Mouse (Mus musculus) kidney, postnatal 36 days (tissue): ENCODE measurements at regions not wholly inside any gene's neighbourhood (a gene's known extent, or its start where the extent isn't known, plus 50 kb on each side); places are given as distances from the start of the nearest gene placed in this dataset.
A peak's percentile ranks its signal among the peaks of the same experiment; 100 is the strongest.

Experiments used
- DNase-seq, 2 experiments: peaks; one replicate each; pipeline ENCODE4 v3.0.0; 2021 to 2022; ENCODE audit warnings: mixed read lengths in 2 of 2

DNA sequence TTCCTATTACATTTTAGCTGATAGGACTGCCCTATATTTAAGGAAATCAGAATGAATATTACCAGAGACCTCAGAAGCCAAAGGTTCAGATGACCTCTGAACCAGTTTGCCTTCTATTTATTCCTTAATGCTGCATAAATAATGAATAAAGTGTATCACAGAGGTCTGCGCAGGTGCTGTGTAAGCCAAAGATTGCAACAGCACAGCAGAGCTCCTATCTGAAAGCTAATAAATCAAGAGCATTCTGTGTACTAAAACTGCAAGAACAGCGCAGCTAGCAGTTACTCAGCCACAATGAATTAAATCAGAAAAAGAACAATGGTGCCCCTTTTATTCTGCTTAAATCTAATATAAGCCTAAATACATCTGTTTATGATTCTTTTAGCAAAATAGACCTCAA is 1208.5 kb downstream of the Rapgef2 start:
- DNase-seq, result no peak

DNA sequence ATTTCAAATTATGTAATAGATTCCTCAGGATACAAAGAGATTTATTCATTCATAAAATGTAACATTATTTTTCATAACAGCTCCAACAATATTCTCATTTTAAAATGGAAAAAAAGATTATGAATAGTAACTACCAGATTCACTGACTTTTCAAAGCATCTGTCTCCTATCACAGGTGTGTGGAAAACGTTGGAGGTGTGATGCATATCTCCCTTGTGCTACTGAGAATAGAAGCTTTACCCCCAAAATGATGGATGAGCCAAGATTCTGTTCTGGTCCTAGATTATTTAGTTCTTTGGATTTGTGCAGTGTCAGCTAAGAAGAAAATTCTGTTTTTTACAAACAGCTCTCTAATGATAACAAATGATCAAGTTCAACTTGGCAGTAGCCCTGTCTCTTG is 1209.0 kb downstream of the Rapgef2 start:
- DNase-seq, result no peak

DNA sequence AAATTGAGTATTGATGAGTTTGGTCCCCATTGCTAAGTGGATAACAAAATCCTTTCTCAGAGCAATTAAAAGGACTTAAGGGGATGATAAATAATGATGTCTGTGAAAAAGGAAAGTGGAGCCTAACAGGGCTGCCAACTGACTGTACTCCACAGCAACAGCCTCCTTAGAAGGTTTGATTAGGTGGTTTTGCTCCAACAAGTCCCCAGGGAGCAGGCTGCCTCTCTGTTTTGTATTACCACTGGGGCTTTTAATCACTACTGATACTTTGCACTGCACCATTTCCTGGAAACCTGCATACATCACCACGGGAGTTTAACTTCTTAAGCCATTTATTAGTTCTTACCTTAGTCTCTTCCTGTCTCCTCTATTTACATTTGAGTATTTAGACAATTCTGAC is 1213.3 kb downstream of the Rapgef2 start:
- no peak for DNase-seq

DNA sequence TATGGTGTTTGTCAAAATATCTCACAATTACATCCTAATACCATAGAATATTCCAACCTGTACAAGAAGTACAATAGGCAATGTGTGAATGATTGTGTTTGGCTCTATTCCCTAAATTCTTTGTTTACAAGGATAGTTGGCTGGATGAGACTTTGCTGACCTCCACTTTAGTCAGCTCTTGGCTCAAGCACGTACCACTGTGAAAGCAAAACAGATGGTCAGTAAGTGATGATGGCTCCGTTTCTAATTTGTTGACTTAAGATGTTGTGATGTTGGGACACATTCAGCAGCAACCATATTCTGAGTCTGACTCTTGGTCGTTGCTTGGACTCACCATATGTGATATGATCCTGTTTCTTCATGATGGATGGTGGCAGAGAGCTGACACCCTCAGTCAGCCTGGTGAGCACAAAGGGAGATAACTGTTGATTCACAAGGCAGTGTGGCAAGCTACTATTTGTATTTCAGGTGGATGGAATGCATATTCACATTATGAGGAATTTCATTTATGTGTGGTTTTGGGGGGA is 1219.1 kb downstream of the Rapgef2 start:
- DNase-seq, result no peak

DNA sequence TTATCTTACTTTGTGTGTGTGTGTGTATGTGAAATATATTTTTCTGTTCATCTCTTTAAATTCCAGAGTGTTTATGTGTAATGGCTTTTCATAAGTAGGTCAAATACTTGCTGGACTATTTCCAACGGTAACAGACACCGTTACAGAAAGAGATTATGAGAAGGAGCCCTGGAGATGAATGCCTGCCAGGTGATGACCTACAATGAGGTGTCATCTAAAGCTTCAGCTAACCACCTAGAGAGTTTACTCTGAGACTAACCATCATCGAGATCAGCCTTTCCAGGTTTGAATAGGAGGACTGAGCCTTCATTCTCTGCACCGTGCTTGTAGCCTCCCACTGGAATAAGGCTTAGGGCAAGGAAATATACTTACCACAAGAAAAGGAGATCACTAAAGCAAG is 1220.0 kb downstream of the Rapgef2 start:
- no peak for DNase-seq

DNA sequence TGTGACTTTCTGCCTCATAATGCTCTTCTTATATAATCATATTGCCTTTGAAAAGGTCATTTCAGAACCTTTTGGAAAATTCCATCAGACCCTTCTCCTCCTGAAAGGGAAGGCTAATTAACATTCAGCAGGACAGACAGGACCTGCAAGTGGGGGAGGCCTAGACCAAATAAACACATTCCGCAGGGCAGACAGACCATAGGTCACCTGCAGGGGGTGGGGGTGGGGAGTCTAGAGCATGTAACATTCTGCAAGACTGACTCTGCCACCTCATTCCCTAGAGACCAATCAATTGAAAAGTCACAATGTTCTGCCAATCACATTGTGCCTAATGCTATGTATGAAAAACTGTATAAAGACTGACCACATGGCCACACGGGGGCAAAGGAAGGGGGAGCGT is 1223.8 kb downstream of the Rapgef2 start:
- DNase-seq, result peak in 1 of 2 experiments; percentile 5

DNA sequence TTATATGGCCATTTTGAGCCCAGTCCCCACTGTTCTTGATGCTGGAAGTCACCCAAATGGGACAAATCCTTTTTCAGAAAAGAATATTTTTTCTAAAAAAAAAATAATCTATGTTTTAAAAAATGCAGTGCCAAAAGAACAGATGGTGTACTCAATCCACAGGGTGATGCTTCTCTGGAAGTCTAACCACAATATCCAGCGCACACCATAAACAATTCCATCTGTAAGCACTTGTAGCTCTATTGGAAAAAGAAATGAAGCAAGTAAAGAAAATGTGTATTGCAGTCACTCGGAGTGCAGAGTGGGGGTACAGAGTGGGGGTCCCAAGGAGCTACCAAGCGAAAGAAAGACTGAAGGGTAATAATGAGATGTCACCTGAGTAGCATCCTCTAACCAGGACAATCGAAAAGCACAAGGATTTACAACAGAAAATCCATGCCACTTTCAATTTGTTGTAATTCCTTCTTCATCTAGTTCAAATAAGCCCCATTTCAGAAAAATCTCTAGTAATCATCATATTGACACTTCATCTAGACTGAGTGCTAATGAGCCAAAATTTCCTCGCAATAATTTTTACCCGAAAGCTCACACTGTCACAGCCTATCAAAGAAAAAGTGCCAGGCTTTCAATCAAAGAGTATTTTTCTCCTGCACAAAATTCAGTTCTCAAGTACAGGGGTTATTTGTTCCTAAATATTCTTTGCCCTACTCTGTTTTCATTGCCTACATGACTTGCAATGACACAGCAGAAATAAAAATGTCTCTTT is 1226.3 kb downstream of the Rapgef2 start:
- no peak for DNase-seq
